Mouse (Mus musculus): ENCODE measurements around the gene Stab2.

GRCm38 (mm10) chr10:86947541-86947940 lies 60.3 kb downstream of the Stab2 start:
- TF ChIP-seq EP300 (IDR thresholded peaks at IDR 0.05; ENCODE audit: low read depth) (0 out of 2 replicates have a peak, but pooled peaks have one; percentile 47), CTCF (IDR thresholded peaks at IDR 0.05; ENCODE audit: low read depth) (no peak)
